Mouse (Mus musculus): ENCODE data around the gene Arhgef7. TPM values are rescaled to one million over a fixed set of nuclear protein-coding genes. Genes with fewer than 3 reads are reported as not detected.

Arhgef7 gene
- polyA plus RNA-seq, 1 experiment from 2014 or later: 46.4 TPM

GRCm38 (mm10) chr8:11820568-11820967, 93.0 kb downstream of the Arhgef7 start:
- peaks cover 29% of the 10 kb centered on the region for H3K4me1 ChIP-seq (ENCODE audit: control insufficient read depth, insufficient read depth, low read length)
- WGBS (ENCODE audit: insufficient replicate concordance): 52% methylated on average over 5 of the region's 5 CpGs
- H3K4me2 ChIP-seq: no peak overlapping the region
- H3K9me3 ChIP-seq (replicated peaks; ENCODE audit: control insufficient read depth, low read length): no peaks in the 10 kb centered on the region
- H3K36me3 ChIP-seq (ENCODE audit: control insufficient read depth, insufficient read depth, low read length): peaks cover 33% of the 10 kb centered on the region
- peak; percentile 28; the same call in 1 of the 2 replicates for ATAC-seq (replicated peaks; ENCODE audit: insufficient number of reproducible peaks, low FRiP score, low TSS enrichment)
- H3K4me3 ChIP-seq (ENCODE audit: low read depth, low read length): no peak overlapping the region
- H3K9ac ChIP-seq (ENCODE audit: low read depth, low read length): no peak overlapping the region
- H3K27me3 ChIP-seq (ENCODE audit: control insufficient read depth, insufficient read depth, low read length): no peaks in the 10 kb centered on the region
- peak overlapping the region; percentile 84 for H3K27ac ChIP-seq (ENCODE audit: low read depth, low read length)

- H3K9ac ChIP-seq (ENCODE audit: low read depth, low read length): no peak overlapping the region
- H3K27ac ChIP-seq (ENCODE audit: low read depth, low read length): peak overlapping the region; percentile 84
- ATAC-seq (replicated peaks; ENCODE audit: insufficient number of reproducible peaks, low FRiP score, low TSS enrichment): peak; percentile 60
- 55% methylated on average over 14 of the region's 14 CpGs for WGBS (ENCODE audit: insufficient replicate concordance)
- H3K9me3 ChIP-seq (replicated peaks; ENCODE audit: control insufficient read depth, low read length): no peaks in the 10 kb centered on the region
- no peak overlapping the region for H3K4me3 ChIP-seq (ENCODE audit: low read depth, low read length)
- H3K27me3 ChIP-seq (ENCODE audit: control insufficient read depth, insufficient read depth, low read length): no peaks in the 10 kb centered on the region
- H3K4me1 ChIP-seq (ENCODE audit: control insufficient read depth, insufficient read depth, low read length): peaks cover 29% of the 10 kb centered on the region
- H3K36me3 ChIP-seq (ENCODE audit: control insufficient read depth, insufficient read depth, low read length): peaks cover 33% of the 10 kb centered on the region
- H3K4me2 ChIP-seq: no peak overlapping the region
Observed at GRCm38 (mm10) chr8:11821451-11822206, 94.1 kb downstream of the Arhgef7 start.

GRCm38 (mm10) chr8:11822550-11823060, 95.1 kb downstream of the Arhgef7 start:
- Histone ChIP-seq H3K36me3 (ENCODE audit: control insufficient read depth, insufficient read depth, low read length) (peaks cover 28% of the 10 kb centered on the region), H3K27ac (ENCODE audit: low read depth, low read length) (peak overlapping the region; percentile 84)
- 60% methylated on average over 9 of the region's 9 CpGs for WGBS (ENCODE audit: insufficient replicate concordance)

GRCm38 (mm10) chr8:11825756-11826155, 98.2 kb downstream of the Arhgef7 start:
- WGBS (ENCODE audit: insufficient replicate concordance): 71% methylated on average over 3 of the region's 3 CpGs
- peaks cover 11% of the 10 kb centered on the region; the same call in 1 of the 2 replicates for H3K36me3 ChIP-seq (ENCODE audit: control insufficient read depth, insufficient read depth, low read length)
- no peak overlapping the region for H3K4me2 ChIP-seq
- H3K4me3 ChIP-seq (ENCODE audit: low read depth, low read length): no peak overlapping the region
- H3K27ac ChIP-seq (ENCODE audit: low read depth, low read length): no peak overlapping the region
- no peaks in the 10 kb centered on the region for H3K27me3 ChIP-seq (ENCODE audit: control insufficient read depth, insufficient read depth, low read length)
- ATAC-seq (replicated peaks; ENCODE audit: insufficient number of reproducible peaks, low FRiP score, low TSS enrichment): no peak
- no peaks in the 10 kb centered on the region for H3K9me3 ChIP-seq (replicated peaks; ENCODE audit: control insufficient read depth, low read length)
- H3K9ac ChIP-seq (ENCODE audit: low read depth, low read length): no peak overlapping the region
- H3K4me1 ChIP-seq (ENCODE audit: control insufficient read depth, insufficient read depth, low read length): peaks cover 22% of the 10 kb centered on the region

More at GRCm38 (mm10) chr8:11822550-11823060, 95.1 kb downstream of the Arhgef7 start:
- Histone ChIP-seq H3K4me1 (ENCODE audit: control insufficient read depth, insufficient read depth, low read length) (peaks cover 29% of the 10 kb centered on the region), H3K27me3 (ENCODE audit: control insufficient read depth, insufficient read depth, low read length) (no peaks in the 10 kb centered on the region), H3K4me3 (ENCODE audit: low read depth, low read length) (no peak overlapping the region), H3K4me2 (no peak overlapping the region), H3K9ac (ENCODE audit: low read depth, low read length) (no peak overlapping the region), H3K9me3 (replicated peaks; ENCODE audit: control insufficient read depth, low read length) (no peaks in the 10 kb centered on the region)
- no peak for ATAC-seq (replicated peaks; ENCODE audit: insufficient number of reproducible peaks, low FRiP score, low TSS enrichment)

- no peak overlapping the region for H3K9ac ChIP-seq (ENCODE audit: low read depth, low read length)
- no peak overlapping the region for H3K4me3 ChIP-seq (ENCODE audit: low read depth, low read length)
- ATAC-seq (replicated peaks; ENCODE audit: insufficient number of reproducible peaks, low FRiP score, low TSS enrichment): no peak
- peaks cover 17% of the 10 kb centered on the region; the same call in 1 of the 2 replicates for H3K36me3 ChIP-seq (ENCODE audit: control insufficient read depth, insufficient read depth, low read length)
- H3K27me3 ChIP-seq (ENCODE audit: control insufficient read depth, insufficient read depth, low read length): no peaks in the 10 kb centered on the region
- peaks cover 25% of the 10 kb centered on the region for H3K4me1 ChIP-seq (ENCODE audit: control insufficient read depth, insufficient read depth, low read length)
- no peaks in the 10 kb centered on the region for H3K9me3 ChIP-seq (replicated peaks; ENCODE audit: control insufficient read depth, low read length)
- H3K4me2 ChIP-seq: no peak overlapping the region
- no peak overlapping the region for H3K27ac ChIP-seq (ENCODE audit: low read depth, low read length)
- WGBS (ENCODE audit: insufficient replicate concordance): 82% methylated on average over 3 of the region's 3 CpGs
Observed at GRCm38 (mm10) chr8:11827312-11827711, 99.8 kb downstream of the Arhgef7 start.

- no peak for ATAC-seq (replicated peaks; ENCODE audit: insufficient number of reproducible peaks, low FRiP score, low TSS enrichment)
- Histone ChIP-seq H3K4me2 (no peak overlapping the region), H3K36me3 (ENCODE audit: control insufficient read depth, insufficient read depth, low read length) (peaks cover 38% of the 10 kb centered on the region), H3K4me3 (ENCODE audit: low read depth, low read length) (no peak overlapping the region), H3K27ac (ENCODE audit: low read depth, low read length) (no peak overlapping the region), H3K9me3 (replicated peaks; ENCODE audit: control insufficient read depth, low read length) (no peaks in the 10 kb centered on the region), H3K4me1 (ENCODE audit: control insufficient read depth, insufficient read depth, low read length) (peaks cover 11% of the 10 kb centered on the region), H3K9ac (ENCODE audit: low read depth, low read length) (no peak overlapping the region), H3K27me3 (ENCODE audit: control insufficient read depth, insufficient read depth, low read length) (no peaks in the 10 kb centered on the region)
- WGBS (ENCODE audit: insufficient replicate concordance): 83% methylated on average over 16 of the region's 16 CpGs
Observed at GRCm38 (mm10) chr8:11830214-11831046, 102.9 kb downstream of the Arhgef7 start.

GRCm38 (mm10) chr8:11831174-11831573, 103.7 kb downstream of the Arhgef7 start:
- 73% methylated on average over 10 of the region's 10 CpGs for WGBS (ENCODE audit: insufficient replicate concordance)
- H3K27me3 ChIP-seq (ENCODE audit: control insufficient read depth, insufficient read depth, low read length): no peaks in the 10 kb centered on the region
- H3K4me2 ChIP-seq: no peak overlapping the region
- H3K4me3 ChIP-seq (ENCODE audit: low read depth, low read length): no peak overlapping the region
- peaks cover 11% of the 10 kb centered on the region for H3K4me1 ChIP-seq (ENCODE audit: control insufficient read depth, insufficient read depth, low read length)
- no peak overlapping the region for H3K9ac ChIP-seq (ENCODE audit: low read depth, low read length)
- H3K36me3 ChIP-seq (ENCODE audit: control insufficient read depth, insufficient read depth, low read length): peaks cover 34% of the 10 kb centered on the region
- no peak for ATAC-seq (replicated peaks; ENCODE audit: insufficient number of reproducible peaks, low FRiP score, low TSS enrichment)
- H3K9me3 ChIP-seq (replicated peaks; ENCODE audit: control insufficient read depth, low read length): no peaks in the 10 kb centered on the region
- H3K27ac ChIP-seq (ENCODE audit: low read depth, low read length): no peak overlapping the region

GRCm38 (mm10) chr8:11831939-11832338, 104.4 kb downstream of the Arhgef7 start:
- H3K27me3 ChIP-seq (ENCODE audit: control insufficient read depth, insufficient read depth, low read length): no peaks in the 10 kb centered on the region
- H3K36me3 ChIP-seq (ENCODE audit: control insufficient read depth, insufficient read depth, low read length): peaks cover 33% of the 10 kb centered on the region
- H3K4me3 ChIP-seq (ENCODE audit: low read depth, low read length): no peak overlapping the region
- H3K9me3 ChIP-seq (replicated peaks; ENCODE audit: control insufficient read depth, low read length): no peaks in the 10 kb centered on the region
- 79% methylated on average over 5 of the region's 5 CpGs for WGBS (ENCODE audit: insufficient replicate concordance)
- H3K27ac ChIP-seq (ENCODE audit: low read depth, low read length): no peak overlapping the region
- H3K4me1 ChIP-seq (ENCODE audit: control insufficient read depth, insufficient read depth, low read length): peaks cover 14% of the 10 kb centered on the region
- no peak for ATAC-seq (replicated peaks; ENCODE audit: insufficient number of reproducible peaks, low FRiP score, low TSS enrichment)
- H3K9ac ChIP-seq (ENCODE audit: low read depth, low read length): no peak overlapping the region
- H3K4me2 ChIP-seq: no peak overlapping the region
